Mouse (Mus musculus): ENCODE results near the gene Hsf2. TPM values are rescaled to one million over a fixed set of nuclear protein-coding genes. Genes with fewer than 3 reads are reported as not detected.

Gene Hsf2
- polyA plus RNA-seq (2012; rRNA removed): 22.0 and 23.4 TPM in 2 replicates
- 29.8 and 31.0 TPM in 2 replicates for polyA plus RNA-seq (2014; fragmentation: Nextera tagmentation; extraction: Ambion mirVana)

DNA sequence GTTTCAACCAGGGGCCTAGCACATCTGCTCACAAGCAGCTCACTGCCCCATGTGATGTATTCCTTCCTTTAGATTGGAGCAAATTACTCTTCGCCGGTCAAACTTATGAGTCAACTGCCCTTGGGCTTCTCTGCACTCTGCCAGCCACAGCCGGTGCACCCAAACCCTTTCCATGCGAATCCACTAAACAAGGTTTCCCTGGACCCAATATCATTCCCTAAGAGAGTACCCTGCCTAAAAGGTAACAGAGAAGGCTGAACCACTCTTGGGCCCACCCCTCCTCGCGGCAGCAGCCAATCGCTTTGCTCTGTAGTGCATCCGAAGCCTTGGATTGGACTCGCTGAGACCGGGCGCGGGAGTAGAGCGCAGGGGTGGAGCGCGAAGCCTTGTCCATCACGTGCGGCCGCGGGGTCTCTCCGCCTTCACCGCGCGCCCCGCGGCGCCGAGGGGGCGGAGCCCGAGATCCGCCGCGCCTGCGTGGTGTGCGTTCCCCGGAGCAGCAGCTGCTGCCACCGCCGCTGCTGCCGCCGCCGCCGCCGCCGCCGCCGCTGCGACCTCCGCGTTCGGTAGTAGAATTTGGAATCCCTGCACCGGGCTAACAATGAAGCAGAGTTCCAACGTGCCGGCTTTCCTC is at the start of gene Hsf2:
Gene Hsf2 (plus strand): TSS at position 478 of the 634 bp plus-strand sequence.
- Histone ChIP-seq H3K9ac (ENCODE audit: low read depth, low read length, severe bottlenecking) (peak within 1 kb of the TSS; percentile 97), H3K36me3 (ENCODE audit: control insufficient read depth, insufficient read depth, low read length) (no peaks in the 10 kb centered on the region), H3K27me3 (ENCODE audit: control insufficient read depth, insufficient read depth, low read length) (no peaks in the 10 kb centered on the region), H3K27ac (replicated peaks; ENCODE audit: low read depth, low read length) (peak within 1 kb of the TSS; percentile 98), H3K9me3 (ENCODE audit: control insufficient read depth, low read length) (no peaks in the 10 kb centered on the region), H3K4me3 (replicated peaks; ENCODE audit: low read length) (peak within 1 kb of the TSS; percentile 88), H3K4me1 (ENCODE audit: control insufficient read depth, insufficient read depth, low read length) (peaks cover 9% of the 10 kb centered on the region), H3K4me2 (replicated peaks; ENCODE audit: low read depth, low read length, severe bottlenecking) (peak within 1 kb of the TSS; percentile 61)
- 2% methylated on average over 30 of the region's 52 CpGs for WGBS
- no peak for TF ChIP-seq POLR2A (IDR thresholded peaks at IDR 0.05; ENCODE audit: borderline replicate concordance, extremely low read depth, insufficient read depth, insufficient read length)
- DNase-seq (ENCODE audit: low spot score) (peak; percentile 97), ATAC-seq (ENCODE audit: low FRiP score, low read depth) (peak; percentile 100)

DNA sequence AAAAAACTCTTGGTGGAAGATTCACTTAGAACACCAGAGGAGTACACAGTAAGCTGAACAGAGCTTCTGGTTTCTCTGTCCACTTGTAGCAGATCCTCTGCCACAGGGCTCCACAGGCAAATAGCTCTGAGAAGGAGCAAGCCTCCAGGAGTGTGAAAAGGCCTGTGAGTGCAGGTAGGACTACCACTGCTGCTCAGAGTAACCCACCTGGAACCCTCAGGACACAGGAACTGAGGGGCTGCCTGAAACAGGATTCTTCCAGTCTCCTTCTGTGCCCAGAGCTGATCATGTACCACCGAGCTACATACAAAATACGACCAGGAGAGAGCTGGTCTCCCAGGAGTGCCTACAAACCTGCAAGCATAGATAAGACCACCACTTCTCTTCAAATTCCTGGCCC is 48.3 kb upstream of the Hsf2 start:
- no peak overlapping the region for H3K27ac ChIP-seq (replicated peaks; ENCODE audit: low read depth, low read length)
- ATAC-seq (ENCODE audit: low FRiP score, low read depth) (no peak), DNase-seq (ENCODE audit: low spot score) (no peak)
- WGBS: 87% methylated on average over 2 of the region's 2 CpGs
- no peak overlapping the region for H3K4me2 ChIP-seq (replicated peaks; ENCODE audit: low read depth, low read length, severe bottlenecking)
- H3K9me3 ChIP-seq (ENCODE audit: control insufficient read depth, low read length): no peaks in the 10 kb centered on the region
- no peak overlapping the region for H3K4me3 ChIP-seq (replicated peaks; ENCODE audit: low read length)
- H3K27me3 ChIP-seq (ENCODE audit: control insufficient read depth, insufficient read depth, low read length): no peaks in the 10 kb centered on the region
- H3K9ac ChIP-seq (ENCODE audit: low read depth, low read length, severe bottlenecking): no peak overlapping the region
- H3K4me1 ChIP-seq (ENCODE audit: control insufficient read depth, insufficient read depth, low read length): no peaks in the 10 kb centered on the region
- TF ChIP-seq POLR2A (IDR thresholded peaks at IDR 0.05; ENCODE audit: borderline replicate concordance, extremely low read depth, insufficient read depth, insufficient read length): no peak
- no peaks in the 10 kb centered on the region for H3K36me3 ChIP-seq (ENCODE audit: control insufficient read depth, insufficient read depth, low read length)

DNA sequence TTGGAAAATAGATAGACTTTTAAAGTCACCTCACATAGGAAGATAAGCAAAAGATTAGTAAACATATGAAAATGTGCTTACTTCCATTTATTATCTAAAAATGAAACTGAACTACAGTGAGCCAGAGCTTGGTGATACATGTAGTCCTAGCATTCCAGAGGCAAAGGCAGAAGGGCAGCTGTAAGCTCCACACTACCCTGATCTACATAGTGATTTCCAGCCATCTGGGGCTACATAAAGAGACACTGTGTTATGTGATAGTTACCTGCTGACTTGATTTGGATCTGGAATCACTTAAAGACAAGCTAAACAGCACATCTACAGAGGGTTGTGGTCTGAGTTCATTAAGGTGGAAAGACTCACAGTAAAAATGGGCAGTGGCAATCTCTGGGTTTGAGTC is 45.1 kb upstream of the Hsf2 start:
- Histone ChIP-seq H3K36me3 (ENCODE audit: control insufficient read depth, insufficient read depth, low read length) (no peaks in the 10 kb centered on the region), H3K27ac (replicated peaks; ENCODE audit: low read depth, low read length) (no peak overlapping the region), H3K4me2 (replicated peaks; ENCODE audit: low read depth, low read length, severe bottlenecking) (no peak overlapping the region), H3K4me1 (ENCODE audit: control insufficient read depth, insufficient read depth, low read length) (no peaks in the 10 kb centered on the region), H3K4me3 (replicated peaks; ENCODE audit: low read length) (no peak overlapping the region), H3K9me3 (ENCODE audit: control insufficient read depth, low read length) (no peaks in the 10 kb centered on the region), H3K9ac (ENCODE audit: low read depth, low read length, severe bottlenecking) (no peak overlapping the region), H3K27me3 (ENCODE audit: control insufficient read depth, insufficient read depth, low read length) (no peaks in the 10 kb centered on the region)
- no peak for ATAC-seq (ENCODE audit: low FRiP score, low read depth)
- no peak for DNase-seq (ENCODE audit: low spot score)
- no peak for TF ChIP-seq POLR2A (IDR thresholded peaks at IDR 0.05; ENCODE audit: borderline replicate concordance, extremely low read depth, insufficient read depth, insufficient read length)

DNA sequence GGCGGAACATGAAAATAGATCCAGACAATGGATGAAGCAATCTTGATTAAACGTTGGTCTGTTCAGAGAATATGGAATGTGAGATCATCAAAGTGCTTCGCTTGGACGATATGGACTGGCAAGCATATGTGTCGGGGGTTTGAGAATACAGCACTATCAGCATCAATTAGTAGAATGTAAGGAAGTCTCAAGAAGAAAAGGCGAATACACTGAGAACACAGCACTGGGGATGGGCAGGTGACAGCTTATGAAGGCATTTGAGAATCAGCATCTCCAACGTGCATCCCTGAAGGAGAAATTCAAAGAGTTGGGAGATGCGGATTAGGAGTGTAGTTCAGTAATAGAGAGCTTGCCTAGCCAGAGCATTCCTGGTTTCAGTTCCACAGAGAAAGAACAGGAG is 41.8 kb upstream of the Hsf2 start:
- no peaks in the 10 kb centered on the region for H3K36me3 ChIP-seq (ENCODE audit: control insufficient read depth, insufficient read depth, low read length)
- no peaks in the 10 kb centered on the region for H3K27me3 ChIP-seq (ENCODE audit: control insufficient read depth, insufficient read depth, low read length)
- TF ChIP-seq POLR2A (IDR thresholded peaks at IDR 0.05; ENCODE audit: borderline replicate concordance, extremely low read depth, insufficient read depth, insufficient read length): no peak
- H3K9me3 ChIP-seq (ENCODE audit: control insufficient read depth, low read length): no peaks in the 10 kb centered on the region
- H3K4me2 ChIP-seq (replicated peaks; ENCODE audit: low read depth, low read length, severe bottlenecking): no peak overlapping the region
- WGBS: 75% methylated on average over 8 of the region's 8 CpGs
- H3K27ac ChIP-seq (replicated peaks; ENCODE audit: low read depth, low read length): no peak overlapping the region
- ATAC-seq (ENCODE audit: low FRiP score, low read depth) (no peak), DNase-seq (ENCODE audit: low spot score) (no peak)
- H3K9ac ChIP-seq (ENCODE audit: low read depth, low read length, severe bottlenecking): no peak overlapping the region
- H3K4me1 ChIP-seq (ENCODE audit: control insufficient read depth, insufficient read depth, low read length): no peaks in the 10 kb centered on the region
- H3K4me3 ChIP-seq (replicated peaks; ENCODE audit: low read length): no peak overlapping the region

DNA sequence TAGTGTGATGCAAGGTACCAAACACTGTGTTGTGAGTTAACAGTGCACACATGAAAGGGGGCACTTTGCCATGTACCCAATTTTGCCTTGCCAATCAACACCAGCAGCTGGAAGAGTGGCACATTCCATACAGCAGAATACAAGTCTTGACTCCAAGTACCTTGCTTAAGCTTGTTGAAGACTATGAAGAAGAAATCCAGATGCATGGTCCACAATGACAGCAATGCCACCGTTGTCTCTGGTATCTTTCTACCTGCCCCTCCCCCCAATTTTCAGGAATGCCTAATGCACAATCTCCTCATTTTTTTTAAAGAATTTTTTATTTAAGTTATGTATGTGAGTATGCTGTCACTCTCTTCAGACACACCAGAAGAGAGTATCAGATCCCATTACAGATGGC is 40.5 kb upstream of the Hsf2 start:
- H3K36me3 ChIP-seq (ENCODE audit: control insufficient read depth, insufficient read depth, low read length): no peaks in the 10 kb centered on the region
- TF ChIP-seq POLR2A (IDR thresholded peaks at IDR 0.05; ENCODE audit: borderline replicate concordance, extremely low read depth, insufficient read depth, insufficient read length): no peak
- H3K4me3 ChIP-seq (replicated peaks; ENCODE audit: low read length): no peak overlapping the region
- no peak overlapping the region for H3K9ac ChIP-seq (ENCODE audit: low read depth, low read length, severe bottlenecking)
- no peaks in the 10 kb centered on the region for H3K4me1 ChIP-seq (ENCODE audit: control insufficient read depth, insufficient read depth, low read length)
- ATAC-seq (ENCODE audit: low FRiP score, low read depth) (no peak), DNase-seq (ENCODE audit: low spot score) (no peak)
- H3K9me3 ChIP-seq (ENCODE audit: control insufficient read depth, low read length): no peaks in the 10 kb centered on the region
- 84% methylated on average over 1 of the region's 1 CpGs for WGBS
- no peak overlapping the region for H3K27ac ChIP-seq (replicated peaks; ENCODE audit: low read depth, low read length)
- no peak overlapping the region for H3K4me2 ChIP-seq (replicated peaks; ENCODE audit: low read depth, low read length, severe bottlenecking)
- H3K27me3 ChIP-seq (ENCODE audit: control insufficient read depth, insufficient read depth, low read length): no peaks in the 10 kb centered on the region
